Mouse (Mus musculus): ENCODE measurements around the gene Ugcg. TPM values are rescaled to one million over a fixed set of nuclear protein-coding genes. Genes with fewer than 3 reads are reported as not detected.

The Ugcg gene
- polyA plus RNA-seq, 1 experiment from 2014 or later: 9.0 TPM

GRCm38 (mm10) chr4:59173181-59173922 lies 15.7 kb upstream of the Ugcg start:
- Histone ChIP-seq H3K4me1 (replicated peaks) (peaks cover 6% of the 10 kb centered on the region), H3K36me3 (no peaks in the 10 kb centered on the region), H3K27me3 (ENCODE audit: insufficient read depth, poor library complexity, severe bottlenecking) (no peaks in the 10 kb centered on the region), H3K9me3 (no peaks in the 10 kb centered on the region), H3K4me3 (no peak overlapping the region), H3K27ac (no peak overlapping the region; the same call in 1 of the 2 replicates)
- DNase-seq (ENCODE audit: low spot score): no peak
- 84% methylated on average over 2 of the region's 2 CpGs for WGBS

GRCm38 (mm10) chr4:59175003-59175402 lies 14.1 kb upstream of the Ugcg start:
- peaks cover 6% of the 10 kb centered on the region for H3K4me1 ChIP-seq (replicated peaks)
- H3K9me3 ChIP-seq: no peaks in the 10 kb centered on the region
- WGBS: 86% methylated on average over 4 of the region's 4 CpGs
- H3K27ac ChIP-seq: no peak overlapping the region
- H3K36me3 ChIP-seq: no peaks in the 10 kb centered on the region
- no peak overlapping the region for H3K4me3 ChIP-seq
- no peaks in the 10 kb centered on the region for H3K27me3 ChIP-seq (ENCODE audit: insufficient read depth, poor library complexity, severe bottlenecking)
- no peak for DNase-seq (ENCODE audit: low spot score)

GRCm38 (mm10) chr4:59175929-59176328 lies 13.1 kb upstream of the Ugcg start:
- H3K27me3 ChIP-seq (ENCODE audit: insufficient read depth, poor library complexity, severe bottlenecking): no peaks in the 10 kb centered on the region
- no peak for DNase-seq (ENCODE audit: low spot score)
- H3K36me3 ChIP-seq: no peaks in the 10 kb centered on the region
- no peaks in the 10 kb centered on the region for H3K9me3 ChIP-seq
- H3K27ac ChIP-seq: no peak overlapping the region
- H3K4me1 ChIP-seq (replicated peaks): peaks cover 6% of the 10 kb centered on the region
- 60% methylated on average over 6 of the region's 6 CpGs for WGBS
- no peak overlapping the region for H3K4me3 ChIP-seq

- H3K9me3 ChIP-seq: no peaks in the 10 kb centered on the region
These were observed 11.5 kb upstream of the Ugcg start for GRCm38 (mm10) chr4:59177566-59177965.

GRCm38 (mm10) chr4:59181320-59182271 lies 7.5 kb upstream of the Ugcg start:
- DNase-seq (ENCODE audit: low spot score): no peak
- H3K4me1 ChIP-seq (replicated peaks): peaks cover 5% of the 10 kb centered on the region; the same call in 1 of the 2 replicates
- H3K27me3 ChIP-seq (ENCODE audit: insufficient read depth, poor library complexity, severe bottlenecking): no peaks in the 10 kb centered on the region
- WGBS: 52% methylated on average over 5 of the region's 5 CpGs
- no peaks in the 10 kb centered on the region for H3K9me3 ChIP-seq
- H3K27ac ChIP-seq: no peak overlapping the region
- H3K36me3 ChIP-seq: no peaks in the 10 kb centered on the region
- H3K4me3 ChIP-seq: no peak overlapping the region

More at GRCm38 (mm10) chr4:59177566-59177965, 11.5 kb upstream of the Ugcg start:
- no peaks in the 10 kb centered on the region for H3K36me3 ChIP-seq
- no peak overlapping the region for H3K27ac ChIP-seq
- DNase-seq (ENCODE audit: low spot score): no peak
- H3K4me1 ChIP-seq (replicated peaks): peaks cover 9% of the 10 kb centered on the region
- WGBS: 95% methylated on average over 2 of the region's 2 CpGs
- H3K4me3 ChIP-seq: no peak overlapping the region
- H3K27me3 ChIP-seq (ENCODE audit: insufficient read depth, poor library complexity, severe bottlenecking): no peaks in the 10 kb centered on the region

- Histone ChIP-seq H3K4me1 (replicated peaks) (peaks cover 13% of the 10 kb centered on the region), H3K27me3 (ENCODE audit: insufficient read depth, poor library complexity, severe bottlenecking) (no peaks in the 10 kb centered on the region), H3K9me3 (no peaks in the 10 kb centered on the region), H3K4me3 (no peak overlapping the region), H3K36me3 (no peaks in the 10 kb centered on the region), H3K27ac (no peak overlapping the region)
- WGBS: 72% methylated on average over 3 of the region's 3 CpGs
- DNase-seq (ENCODE audit: low spot score): no peak
These were observed 3.4 kb upstream of the Ugcg start for GRCm38 (mm10) chr4:59185671-59186070.

GRCm38 (mm10) chr4:59187289-59187688 lies 1.8 kb upstream of the Ugcg start:
- no peaks in the 10 kb centered on the region for H3K27me3 ChIP-seq (ENCODE audit: insufficient read depth, poor library complexity, severe bottlenecking)
- 23% methylated on average over 3 of the region's 3 CpGs for WGBS

GRCm38 (mm10) chr4:59188474-59188801 lies 619 bp upstream of the Ugcg start:
- 40% methylated on average over 4 of the region's 4 CpGs for WGBS
- Histone ChIP-seq H3K36me3 (peaks cover 3% of the 10 kb centered on the region; the same call in 1 of the 2 replicates), H3K9me3 (no peaks in the 10 kb centered on the region), H3K4me3 (peak overlapping the region; percentile 85), H3K4me1 (replicated peaks) (peaks cover 12% of the 10 kb centered on the region), H3K27me3 (ENCODE audit: insufficient read depth, poor library complexity, severe bottlenecking) (no peaks in the 10 kb centered on the region), H3K27ac (peak overlapping the region; percentile 97)
- no peak for DNase-seq (ENCODE audit: low spot score)

More at GRCm38 (mm10) chr4:59187289-59187688, 1.8 kb upstream of the Ugcg start:
- Histone ChIP-seq H3K9me3 (no peaks in the 10 kb centered on the region), H3K4me3 (no peak overlapping the region), H3K27ac (no peak overlapping the region), H3K36me3 (no peaks in the 10 kb centered on the region), H3K4me1 (replicated peaks) (peaks cover 12% of the 10 kb centered on the region)
- peak; percentile 59 for DNase-seq (ENCODE audit: low spot score)

- Histone ChIP-seq H3K27me3 (ENCODE audit: insufficient read depth, poor library complexity, severe bottlenecking) (no peaks in the 10 kb centered on the region), H3K9me3 (no peaks in the 10 kb centered on the region), H3K4me3 (peak overlapping the region; percentile 85), H3K36me3 (peaks cover 3% of the 10 kb centered on the region; the same call in 1 of the 2 replicates), H3K4me1 (replicated peaks) (peaks cover 12% of the 10 kb centered on the region), H3K27ac (peak overlapping the region; percentile 97)
- under 1% methylated on average over 54 of the region's 54 CpGs for WGBS
- peak; percentile 75 for DNase-seq (ENCODE audit: low spot score)
These were observed 635 bp downstream of the Ugcg start for GRCm38 (mm10) chr4:59189546-59190237.

GRCm38 (mm10) chr4:59190650-59191424 lies 1.8 kb downstream of the Ugcg start:
- Histone ChIP-seq H3K9me3 (no peaks in the 10 kb centered on the region), H3K4me1 (replicated peaks) (peaks cover 15% of the 10 kb centered on the region), H3K36me3 (peaks cover 3% of the 10 kb centered on the region; the same call in 1 of the 2 replicates), H3K4me3 (peak overlapping the region; percentile 85), H3K27ac (no peak overlapping the region), H3K27me3 (ENCODE audit: insufficient read depth, poor library complexity, severe bottlenecking) (no peaks in the 10 kb centered on the region)
- 72% methylated on average over 7 of the region's 7 CpGs for WGBS
- DNase-seq (ENCODE audit: low spot score): no peak

GRCm38 (mm10) chr4:59194731-59195496 lies 5.9 kb downstream of the Ugcg start:
- Histone ChIP-seq H3K4me1 (replicated peaks) (peaks cover 39% of the 10 kb centered on the region), H3K4me3 (no peak overlapping the region), H3K9me3 (no peaks in the 10 kb centered on the region), H3K27ac (no peak overlapping the region), H3K36me3 (peaks cover 3% of the 10 kb centered on the region; the same call in 1 of the 2 replicates), H3K27me3 (ENCODE audit: insufficient read depth, poor library complexity, severe bottlenecking) (no peaks in the 10 kb centered on the region)
- WGBS: 92% methylated on average over 13 of the region's 13 CpGs
- no peak for DNase-seq (ENCODE audit: low spot score)

All from hindbrain, embryonic 10.5 days (tissue).